Mouse (Mus musculus) limb, embryonic 14.5 days (tissue): ENCODE measurements around the gene 1810013L24Rik. TPM values are rescaled to one million over a fixed set of nuclear protein-coding genes. Genes with fewer than 3 reads are reported as not detected.
A peak's percentile ranks its signal among the peaks of the same experiment; 100 is the strongest.

ENCODE experiments used
- ATAC-seq: fragments of 200-750 bp; cut with Nextera tagmentation; 2 replicates; pipeline ENCODE4 v1.8.0; 2017; ENCODE audit warnings: low read depth, moderate number of reproducible peaks, moderate TSS enrichment; ENCODE audit not compliant: low FRiP score
- DNase-seq: peaks from one replicate; pipeline ENCODE4 v3.0.0-alpha.2; 2015; ENCODE audit warnings: low spot score
- H3K27ac ChIP-seq: fragments of 300-500 bp; sonication (generic); replicated peaks from 2 replicates; pipeline ENCODE4 v1.5.1; 2014; ENCODE audit warnings: low read depth, mild to moderate bottlenecking, low read length, moderate library complexity, mixed read lengths
- H3K27me3 ChIP-seq: fragments of 300-500 bp; sonication (generic); 2 replicates; pipeline ENCODE4 v1.6.1; 2014; ENCODE audit warnings: low read length, mixed read lengths; ENCODE audit not compliant: control insufficient read depth, insufficient read depth
- H3K36me3 ChIP-seq: fragments of 300-500 bp; sonication (generic); 2 replicates; pipeline ENCODE4 v1.6.1; 2014; ENCODE audit warnings: mild to moderate bottlenecking, low read length, moderate library complexity, mixed read lengths; ENCODE audit not compliant: control insufficient read depth, insufficient read depth
- H3K4me1 ChIP-seq: fragments of 300-500 bp; sonication (generic); 2 replicates; pipeline ENCODE4 v1.6.1; 2014; ENCODE audit warnings: antibody characterized with exemption, low read length, mixed read lengths; ENCODE audit not compliant: control insufficient read depth, insufficient read depth
- H3K4me2 ChIP-seq: fragments of 300-500 bp; sonication (generic); replicated peaks from 2 replicates; pipeline ENCODE4 v1.6.1; 2014; ENCODE audit warnings: low read depth, mild to moderate bottlenecking, low read length, moderate library complexity; ENCODE audit not compliant: severe bottlenecking
- H3K4me3 ChIP-seq: fragments of 300-500 bp; sonication (generic); replicated peaks from 2 replicates; pipeline ENCODE4 v1.5.1; 2014; ENCODE audit warnings: low read length
- H3K9ac ChIP-seq: fragments of 300-500 bp; sonication (generic); 2 replicates; pipeline ENCODE4 v1.6.1; 2014; ENCODE audit warnings: mild to moderate bottlenecking, low read depth, low read length, moderate library complexity; ENCODE audit not compliant: severe bottlenecking
- H3K9me3 ChIP-seq: fragments of 300-500 bp; sonication (generic); 2 replicates; pipeline ENCODE4 v1.6.1; 2016; ENCODE audit warnings: low read length; ENCODE audit not compliant: control insufficient read depth
- POLR2A ChIP-seq: fragments of 200-500 bp; IDR thresholded peaks from 2 replicates; pipeline ENCODE4 v1.8.0; 2012; ENCODE audit warnings: inconsistent platforms, mild to moderate bottlenecking, moderate library complexity, borderline replicate concordance; ENCODE audit not compliant: insufficient read depth, insufficient read length; ENCODE audit errors: extremely low read depth
- WGBS: fragments of 180-500 bp; shearing (Covaris S2); extraction: QIAGEN DNeasy Blood & Tissue Kit; methylation state at CpG from one replicate; pipeline ENCODE4 v1.1.7; 2014; 5-methylcytosine and 5-hydroxymethylcytosine counted together
- polyA plus RNA-seq, 2 experiments: library from polyadenylated mRNA; depleted of rRNA in 1 of 2; stranded (reverse) in 1 of 2; unstranded in 1 of 2; fragments of >200 nt; fragmentation: Nextera tagmentation in 1 of 2; extraction: Ambion mirVana in 1 of 2; gene quantifications; 2 replicates each; pipeline versions ENCODE4 v1.2.1 to v1.2.3; 2012 to 2014

Gene 1810013L24Rik
- polyA plus RNA-seq, 2 experiments: 18.2 to 31.8 TPM

- Histone ChIP-seq H3K4me1 (no peaks in the 10 kb centered on the region), H3K9ac (no peak overlapping the region), H3K27ac (no peak overlapping the region), H3K4me2 (no peak overlapping the region), H3K4me3 (no peak overlapping the region), H3K36me3 (peaks cover 34% of the 10 kb centered on the region), H3K27me3 (no peaks in the 10 kb centered on the region), H3K9me3 (no peaks in the 10 kb centered on the region)
- DNase-seq (no peak), ATAC-seq (no peak)
- WGBS: 86% methylated on average over 4 of the region's 4 CpGs
- TF ChIP-seq POLR2A: no peak
Measured at GRCm38 (mm10) chr16:8848309-8849068, 18.6 kb downstream of the 1810013L24Rik start.

- peak; percentile 11 for DNase-seq
- ATAC-seq: peak; percentile 38; the same call in 1 of the 2 replicates
- Histone ChIP-seq H3K27ac (no peak overlapping the region), H3K4me3 (no peak overlapping the region), H3K27me3 (no peaks in the 10 kb centered on the region), H3K9ac (no peak overlapping the region), H3K4me1 (no peaks in the 10 kb centered on the region), H3K4me2 (no peak overlapping the region), H3K9me3 (no peaks in the 10 kb centered on the region), H3K36me3 (peaks cover 35% of the 10 kb centered on the region)
- 70% methylated on average over 1 of the region's 1 CpGs for WGBS
- TF ChIP-seq POLR2A: no peak
Measured at GRCm38 (mm10) chr16:8849929-8850328, 20.0 kb downstream of the 1810013L24Rik start.

- Histone ChIP-seq H3K4me1 (no peaks in the 10 kb centered on the region), H3K4me3 (no peak overlapping the region), H3K27me3 (no peaks in the 10 kb centered on the region), H3K9ac (no peak overlapping the region), H3K9me3 (no peaks in the 10 kb centered on the region), H3K36me3 (peaks cover 59% of the 10 kb centered on the region), H3K4me2 (no peak overlapping the region), H3K27ac (no peak overlapping the region)
- ATAC-seq: no peak
- WGBS: 76% methylated on average over 2 of the region's 2 CpGs
- TF ChIP-seq POLR2A: no peak
- no peak for DNase-seq
Measured at GRCm38 (mm10) chr16:8855143-8855542, 25.2 kb downstream of the 1810013L24Rik start.

- TF ChIP-seq POLR2A: no peak
- Histone ChIP-seq H3K4me1 (no peaks in the 10 kb centered on the region), H3K27me3 (no peaks in the 10 kb centered on the region), H3K4me2 (no peak overlapping the region), H3K4me3 (no peak overlapping the region), H3K36me3 (peaks cover 62% of the 10 kb centered on the region), H3K9ac (no peak overlapping the region), H3K27ac (no peak overlapping the region), H3K9me3 (no peaks in the 10 kb centered on the region)
- DNase-seq (no peak), ATAC-seq (no peak)
- WGBS: 94% methylated on average over 2 of the region's 2 CpGs
Measured at GRCm38 (mm10) chr16:8856820-8857219, 26.9 kb downstream of the 1810013L24Rik start.

GRCm38 (mm10) chr16:8862336-8862987 is 32.6 kb downstream of the 1810013L24Rik start:
- no peak overlapping the region for H3K4me3 ChIP-seq
- no peak for TF ChIP-seq POLR2A
- no peaks in the 10 kb centered on the region for H3K27me3 ChIP-seq
- no peak overlapping the region for H3K27ac ChIP-seq
- no peaks in the 10 kb centered on the region for H3K9me3 ChIP-seq
- H3K4me1 ChIP-seq: no peaks in the 10 kb centered on the region
- no peak overlapping the region for H3K9ac ChIP-seq
- no peak for ATAC-seq
- no peak overlapping the region for H3K4me2 ChIP-seq
- no peak for DNase-seq
- 77% methylated on average over 5 of the region's 5 CpGs for WGBS
- H3K36me3 ChIP-seq: peaks cover 30% of the 10 kb centered on the region
